Mouse (Mus musculus) neural tube, embryonic 14.5 days (tissue): ENCODE measurements around the gene Lpp. TPM values are rescaled to one million over a fixed set of nuclear protein-coding genes. Genes with fewer than 3 reads are reported as not detected.

ENCODE experiments used
- ATAC-seq: fragments of 200-750 bp; cut with Nextera tagmentation; 2 replicates; pipeline ENCODE4 v1.8.0; 2017; ENCODE audit warnings: low read depth, mild to moderate bottlenecking, moderate TSS enrichment, moderate library complexity
- H3K27ac ChIP-seq: fragments of 300-500 bp; sonication (generic); 2 replicates; pipeline ENCODE4 v1.5.1; 2014; ENCODE audit warnings: low read depth, mild to moderate bottlenecking, control low read depth, low read length, moderate library complexity, mixed read lengths
- H3K27me3 ChIP-seq: fragments of 300-500 bp; sonication (generic); 2 replicates; pipeline ENCODE4 v1.6.1; 2014; ENCODE audit warnings: low read length; ENCODE audit not compliant: control insufficient read depth, insufficient read depth
- H3K36me3 ChIP-seq: fragments of 300-500 bp; sonication (generic); 2 replicates; pipeline ENCODE4 v1.6.1; 2014; ENCODE audit warnings: low read length, mixed read lengths; ENCODE audit not compliant: control insufficient read depth, insufficient read depth
- H3K4me1 ChIP-seq: fragments of 300-500 bp; sonication (generic); 2 replicates; pipeline ENCODE4 v1.6.1; 2014; ENCODE audit warnings: low read length; ENCODE audit not compliant: control insufficient read depth, insufficient read depth
- H3K4me2 ChIP-seq: fragments of 300-500 bp; sonication (generic); 2 replicates; pipeline ENCODE4 v1.6.1; 2014; ENCODE audit warnings: mild to moderate bottlenecking, low read depth, low read length, control low read depth
- H3K4me3 ChIP-seq: fragments of 300-500 bp; sonication (generic); 2 replicates; pipeline ENCODE4 v1.5.1; 2014; ENCODE audit warnings: low read depth, low read length, control low read depth, mixed read lengths
- H3K9ac ChIP-seq: fragments of 300-500 bp; sonication (generic); replicated peaks from 2 replicates; pipeline ENCODE4 v1.6.1; 2014; ENCODE audit warnings: low read depth, mild to moderate bottlenecking, control low read depth, low read length, mixed read lengths
- H3K9me3 ChIP-seq: fragments of 300-500 bp; sonication (generic); 2 replicates; pipeline ENCODE4 v1.6.1; 2016; ENCODE audit warnings: low read length; ENCODE audit not compliant: control insufficient read depth
- WGBS: fragments of 180-500 bp; shearing (Covaris S2); extraction: QIAGEN DNeasy Blood & Tissue Kit; methylation state at CpG from one replicate; pipeline ENCODE4 v1.1.7; 2014; 5-methylcytosine and 5-hydroxymethylcytosine counted together
- polyA plus RNA-seq: library from polyadenylated mRNA; unstranded; fragments of >200 nt; fragmentation: Nextera tagmentation; extraction: Ambion mirVana; gene quantifications from 2 replicates; pipeline ENCODE4 v1.2.1, GENCODE M21; 2014

The Lpp gene
- polyA plus RNA-seq, 1 experiment from 2014 or later: 7.0 TPM

DNA sequence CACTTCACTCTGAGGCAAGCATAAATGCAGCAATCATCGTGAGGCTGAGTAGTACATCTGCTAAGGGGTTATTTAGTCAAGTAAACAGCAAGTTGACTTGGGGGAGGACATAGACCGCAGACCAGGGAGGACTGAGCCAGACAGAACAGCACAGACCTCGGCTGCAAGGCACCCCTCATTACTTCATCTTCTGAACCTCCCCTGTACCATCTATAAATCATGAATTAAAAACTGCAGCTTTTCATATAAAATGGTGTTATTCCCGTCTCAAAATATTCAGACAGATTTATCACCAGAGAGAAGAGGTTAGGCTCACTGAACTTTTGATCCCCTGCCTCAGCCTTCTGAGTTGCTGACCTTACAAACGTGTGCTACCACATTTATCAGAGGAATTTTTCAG is 558.6 kb downstream of the Lpp start:
- Histone ChIP-seq H3K4me3 (no peak overlapping the region), H3K27me3 (no peaks in the 10 kb centered on the region), H3K4me2 (no peak overlapping the region), H3K9me3 (peaks cover 2% of the 10 kb centered on the region; the same call in 1 of the 2 replicates), H3K27ac (no peak overlapping the region), H3K36me3 (no peaks in the 10 kb centered on the region), H3K4me1 (0 out of 2 replicates have a peak, but pooled peaks cover 5% of the 10 kb centered on the region), H3K9ac (no peak overlapping the region)
- 44% methylated on average over 5 of the region's 5 CpGs for WGBS
- ATAC-seq: peak; percentile 41; the same call in 1 of the 2 replicates

- no peak overlapping the region for H3K27ac ChIP-seq
- WGBS: 73% methylated on average over 7 of the region's 7 CpGs
Measured at GRCm38 (mm10) chr16:24955054-24955453, 561.7 kb downstream of the Lpp start.

DNA sequence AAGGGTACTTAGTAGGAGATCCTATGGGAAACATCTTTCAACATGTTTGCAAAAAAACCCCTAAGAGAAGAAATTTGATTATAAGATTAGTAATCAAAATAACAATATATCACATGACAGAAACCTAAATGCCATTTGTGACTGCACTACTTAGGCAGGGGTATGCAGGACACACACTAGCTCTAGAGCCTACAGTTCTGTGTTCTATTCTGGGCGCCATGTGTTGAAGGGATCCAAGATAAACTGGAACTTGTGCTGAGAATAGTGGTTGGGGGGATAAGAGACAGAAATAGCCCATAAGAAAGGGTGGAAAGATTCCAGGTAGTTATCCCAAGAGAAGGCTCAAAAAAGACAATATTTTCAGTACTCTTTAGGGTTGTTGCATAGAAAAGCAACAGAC is 565.4 kb downstream of the Lpp start:
- Histone ChIP-seq H3K9ac (no peak overlapping the region), H3K27me3 (no peaks in the 10 kb centered on the region), H3K9me3 (peaks cover 2% of the 10 kb centered on the region; the same call in 1 of the 2 replicates), H3K4me2 (no peak overlapping the region), H3K4me1 (no peaks in the 10 kb centered on the region), H3K4me3 (no peak overlapping the region), H3K27ac (no peak overlapping the region), H3K36me3 (no peaks in the 10 kb centered on the region)
- no peak for ATAC-seq
- WGBS: 98% methylated on average over 1 of the region's 1 CpGs

More at GRCm38 (mm10) chr16:24955054-24955453, 561.7 kb downstream of the Lpp start:
- Histone ChIP-seq H3K9ac (no peak overlapping the region), H3K9me3 (peaks cover 2% of the 10 kb centered on the region; the same call in 1 of the 2 replicates), H3K4me1 (0 out of 2 replicates have a peak, but pooled peaks cover 5% of the 10 kb centered on the region), H3K27me3 (no peaks in the 10 kb centered on the region), H3K4me3 (no peak overlapping the region), H3K36me3 (no peaks in the 10 kb centered on the region), H3K4me2 (no peak overlapping the region)
- no peak for ATAC-seq

GRCm38 (mm10) chr16:24960901-24961806 is 567.8 kb downstream of the Lpp start:
- Histone ChIP-seq H3K36me3 (no peaks in the 10 kb centered on the region), H3K9ac (no peak overlapping the region), H3K4me3 (no peak overlapping the region), H3K4me2 (no peak overlapping the region), H3K27me3 (no peaks in the 10 kb centered on the region), H3K9me3 (peaks cover 2% of the 10 kb centered on the region; the same call in 1 of the 2 replicates), H3K4me1 (no peaks in the 10 kb centered on the region), H3K27ac (no peak overlapping the region)
- ATAC-seq: no peak
- WGBS: 77% methylated on average over 10 of the region's 10 CpGs

DNA sequence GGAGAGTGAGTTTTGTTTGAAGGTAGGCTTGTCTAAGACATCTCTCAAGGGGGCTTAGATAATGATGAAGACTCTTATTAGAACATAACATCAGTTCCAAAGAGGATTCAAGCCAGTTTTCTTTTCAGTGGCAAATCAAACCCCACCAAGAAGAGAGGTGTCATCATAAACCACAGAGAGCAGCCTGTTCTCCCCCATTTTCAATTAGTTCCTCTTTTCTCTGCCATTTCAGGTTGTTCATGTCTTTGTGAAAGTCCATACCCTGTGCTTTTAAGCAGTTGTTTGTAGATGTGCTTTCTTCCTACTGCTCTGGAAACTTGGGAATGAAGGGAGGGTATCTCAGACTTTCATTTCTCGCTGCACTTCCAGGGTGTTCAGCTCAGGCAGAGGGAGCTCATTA is 571.0 kb downstream of the Lpp start:
- no peaks in the 10 kb centered on the region for H3K36me3 ChIP-seq
- ATAC-seq: no peak
- no peaks in the 10 kb centered on the region for H3K4me1 ChIP-seq
- H3K27me3 ChIP-seq: no peaks in the 10 kb centered on the region
- H3K9me3 ChIP-seq: no peaks in the 10 kb centered on the region
- H3K27ac ChIP-seq: no peak overlapping the region
- WGBS: 97% methylated on average over 1 of the region's 1 CpGs
- no peak overlapping the region for H3K4me3 ChIP-seq
- H3K4me2 ChIP-seq: no peak overlapping the region
- no peak overlapping the region for H3K9ac ChIP-seq

GRCm38 (mm10) chr16:24965091-24965490 is 571.8 kb downstream of the Lpp start:
- Histone ChIP-seq H3K4me3 (no peak overlapping the region), H3K27me3 (no peaks in the 10 kb centered on the region), H3K4me1 (no peaks in the 10 kb centered on the region), H3K9me3 (no peaks in the 10 kb centered on the region), H3K27ac (no peak overlapping the region), H3K4me2 (no peak overlapping the region), H3K9ac (no peak overlapping the region), H3K36me3 (no peaks in the 10 kb centered on the region)
- 77% methylated on average over 4 of the region's 4 CpGs for WGBS
- ATAC-seq: no peak

DNA sequence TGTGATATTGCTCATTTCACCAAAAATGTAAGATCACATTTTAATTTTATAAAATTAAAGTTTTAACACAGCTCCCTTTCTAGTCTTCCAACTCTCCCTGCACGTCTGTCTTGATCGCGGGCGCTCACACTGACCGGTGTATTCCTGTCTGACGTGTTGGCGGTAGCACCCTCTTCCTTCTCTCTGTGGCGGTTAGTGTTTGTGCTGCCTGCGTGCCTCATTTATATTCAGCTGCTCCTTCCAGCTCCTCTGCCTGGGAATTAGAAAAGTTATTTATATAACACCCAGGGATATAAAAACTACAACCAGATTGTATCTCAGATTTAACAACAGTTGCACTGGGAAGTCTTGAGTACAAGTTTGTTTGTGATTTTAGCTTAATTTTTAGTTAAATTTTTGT is 573.2 kb downstream of the Lpp start:
- no peaks in the 10 kb centered on the region for H3K9me3 ChIP-seq
- H3K36me3 ChIP-seq: no peaks in the 10 kb centered on the region
- H3K4me3 ChIP-seq: no peak overlapping the region
- H3K9ac ChIP-seq: no peak overlapping the region
- ATAC-seq: no peak
- 92% methylated on average over 9 of the region's 9 CpGs for WGBS
- H3K27me3 ChIP-seq: no peaks in the 10 kb centered on the region
- no peak overlapping the region for H3K4me2 ChIP-seq
- H3K4me1 ChIP-seq: no peaks in the 10 kb centered on the region
- no peak overlapping the region for H3K27ac ChIP-seq

- Histone ChIP-seq H3K36me3 (no peaks in the 10 kb centered on the region), H3K27ac (no peak overlapping the region), H3K4me2 (no peak overlapping the region), H3K4me1 (no peaks in the 10 kb centered on the region), H3K4me3 (no peak overlapping the region), H3K27me3 (no peaks in the 10 kb centered on the region), H3K9me3 (no peaks in the 10 kb centered on the region), H3K9ac (no peak overlapping the region)
- no peak for ATAC-seq
- 70% methylated on average over 5 of the region's 5 CpGs for WGBS
Measured at GRCm38 (mm10) chr16:24973009-24973631, 579.8 kb downstream of the Lpp start.

- no peak overlapping the region for H3K9ac ChIP-seq
- H3K36me3 ChIP-seq: no peaks in the 10 kb centered on the region
- WGBS: 87% methylated on average over 1 of the region's 1 CpGs
- H3K4me2 ChIP-seq: no peak overlapping the region
- ATAC-seq: peak; percentile 44; the same call in 1 of the 2 replicates
- H3K9me3 ChIP-seq: no peaks in the 10 kb centered on the region
- no peak overlapping the region for H3K4me3 ChIP-seq
- no peaks in the 10 kb centered on the region for H3K4me1 ChIP-seq
- H3K27me3 ChIP-seq: no peaks in the 10 kb centered on the region
- no peak overlapping the region for H3K27ac ChIP-seq
Measured at GRCm38 (mm10) chr16:24977771-24978170, 584.5 kb downstream of the Lpp start.
